Mouse (Mus musculus): ENCODE data around the gene Jph2. TPM values are rescaled to one million over a fixed set of nuclear protein-coding genes. Genes with fewer than 3 reads are reported as not detected.

The Jph2 gene
- polyA plus RNA-seq, 2 experiments: 0.03 to 0.07 TPM

DNA sequence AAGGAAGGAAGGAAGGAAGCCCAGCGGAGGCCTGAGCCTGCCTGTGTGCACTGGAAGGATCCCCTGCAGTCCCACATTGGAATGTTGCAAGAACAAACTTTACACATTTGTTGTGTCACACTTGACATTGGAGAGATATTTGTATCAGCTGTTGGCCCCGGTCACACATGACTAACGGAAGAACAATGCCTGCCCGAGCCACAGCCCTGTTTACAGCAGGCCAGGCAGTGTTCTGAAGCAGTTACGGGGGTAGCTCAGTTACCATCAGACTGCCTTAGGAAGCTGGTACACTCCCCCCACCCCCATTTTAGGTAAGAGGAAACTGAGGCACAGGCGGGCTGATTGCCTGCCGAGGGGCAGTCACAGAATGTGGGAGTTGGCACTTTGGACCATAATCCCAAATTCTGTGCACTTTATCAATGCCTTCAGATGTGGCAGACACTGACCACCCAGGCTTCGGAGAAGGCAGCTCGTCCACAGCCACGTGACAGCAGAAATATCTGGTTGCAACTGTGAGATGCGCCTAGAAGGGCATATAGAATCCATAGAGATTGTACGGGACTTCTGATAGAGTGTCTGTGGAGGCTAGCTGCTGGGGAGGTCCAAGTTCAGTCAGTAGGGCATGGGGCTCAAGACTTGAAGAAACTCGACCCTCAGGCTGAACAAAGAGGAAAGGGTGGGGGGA is 52.7 kb downstream of the Jph2 start:
- no peak overlapping the region for H3K27ac ChIP-seq
- H3K4me3 ChIP-seq (ENCODE audit: insufficient read depth in 1 of 2, low read depth in 2 of 2, low read length in 2 of 2): no peak overlapping the region
- TF ChIP-seq CTCF (IDR thresholded peaks at IDR 0.05; ENCODE audit: low read depth) (no peak), EP300 (IDR thresholded peaks at IDR 0.05; ENCODE audit: low read depth) (no peak)
- H3K4me2 ChIP-seq (ENCODE audit: low read depth): no peak overlapping the region
- no peak overlapping the region for H3K9ac ChIP-seq (replicated peaks)
- ATAC-seq (ENCODE audit: insufficient read depth) (no peak), DNase-seq (ENCODE audit: low read depth in 3 of 3, low spot score in 3 of 3) (no peak)
- peaks cover 4% of the 10 kb centered on the region; the same call in 1 of the 2 replicates for H3K27me3 ChIP-seq (ENCODE audit: control insufficient read depth, insufficient read depth, low read length)
- H3K4me1 ChIP-seq (replicated peaks; ENCODE audit: control insufficient read depth in 2 of 2, insufficient read depth in 2 of 2, low read length in 1 of 2): peaks cover 1 to 7% of the 10 kb centered on the region in 2 experiments
- H3K9me3 ChIP-seq (ENCODE audit: control insufficient read depth, low read length): no peaks in the 10 kb centered on the region
- WGBS (ENCODE audit: insufficient replicate concordance): 62% methylated on average over 13 of the region's 13 CpGs
- no peaks in the 10 kb centered on the region for H3K36me3 ChIP-seq (replicated peaks; ENCODE audit: control insufficient read depth, insufficient read depth, low read depth)

GRCm38 (mm10) chr2:163343671-163344070 is 54.1 kb downstream of the Jph2 start:
- H3K9ac ChIP-seq (replicated peaks): no peak overlapping the region
- no peak for TF ChIP-seq EP300 (IDR thresholded peaks at IDR 0.05; ENCODE audit: low read depth)
- TF ChIP-seq CTCF (IDR thresholded peaks at IDR 0.05; ENCODE audit: low read depth): peak; percentile 73
- H3K27me3 ChIP-seq (ENCODE audit: control insufficient read depth, insufficient read depth, low read length): peaks cover 18% of the 10 kb centered on the region
- H3K4me1 ChIP-seq (replicated peaks; ENCODE audit: control insufficient read depth in 2 of 2, insufficient read depth in 2 of 2, low read length in 1 of 2): no peaks in the 10 kb centered on the region
- DNase-seq (ENCODE audit: low read depth in 3 of 3, low spot score in 3 of 3): no peak
- H3K9me3 ChIP-seq (ENCODE audit: control insufficient read depth, low read length): no peaks in the 10 kb centered on the region
- H3K4me3 ChIP-seq (ENCODE audit: insufficient read depth in 1 of 2, low read depth in 2 of 2, low read length in 2 of 2): no peak overlapping the region
- H3K4me2 ChIP-seq (ENCODE audit: low read depth): no peak overlapping the region
- 64% methylated on average over 4 of the region's 4 CpGs for WGBS (ENCODE audit: insufficient replicate concordance)
- H3K36me3 ChIP-seq (replicated peaks; ENCODE audit: control insufficient read depth, insufficient read depth, low read depth): no peaks in the 10 kb centered on the region
- no peak overlapping the region for H3K27ac ChIP-seq
- ATAC-seq (ENCODE audit: insufficient read depth): no peak

GRCm38 (mm10) chr2:163340263-163340662 is 57.5 kb downstream of the Jph2 start:
- peak; percentile 49; the same call in 1 of the 2 replicates for ATAC-seq (ENCODE audit: insufficient read depth)
- WGBS (ENCODE audit: insufficient replicate concordance): 24% methylated on average over 9 of the region's 9 CpGs
- no peak overlapping the region for H3K4me3 ChIP-seq (ENCODE audit: insufficient read depth in 1 of 2, low read depth in 2 of 2, low read length in 2 of 2)
- no peak overlapping the region for H3K27ac ChIP-seq
- no peaks in the 10 kb centered on the region for H3K4me1 ChIP-seq (replicated peaks; ENCODE audit: control insufficient read depth in 2 of 2, insufficient read depth in 2 of 2, low read length in 1 of 2)
- peak in 2 of 3 experiments; percentile 37 to 52 for DNase-seq (ENCODE audit: low read depth in 3 of 3, low spot score in 3 of 3)
- no peaks in the 10 kb centered on the region for H3K36me3 ChIP-seq (replicated peaks; ENCODE audit: control insufficient read depth, insufficient read depth, low read depth)
- H3K4me2 ChIP-seq (ENCODE audit: low read depth): no peak overlapping the region
- TF ChIP-seq CTCF (IDR thresholded peaks at IDR 0.05; ENCODE audit: low read depth) (peak; percentile 93), EP300 (IDR thresholded peaks at IDR 0.05; ENCODE audit: low read depth) (no peak)
- H3K9me3 ChIP-seq (ENCODE audit: control insufficient read depth, low read length): no peaks in the 10 kb centered on the region
- peaks cover 28% of the 10 kb centered on the region for H3K27me3 ChIP-seq (ENCODE audit: control insufficient read depth, insufficient read depth, low read length)
- H3K9ac ChIP-seq (replicated peaks): no peak overlapping the region

GRCm38 (mm10) chr2:163332368-163333055 is 65.3 kb downstream of the Jph2 start:
- no peaks in the 10 kb centered on the region for H3K4me1 ChIP-seq (replicated peaks; ENCODE audit: control insufficient read depth in 2 of 2, insufficient read depth in 2 of 2, low read length in 1 of 2)
- no peaks in the 10 kb centered on the region for H3K27me3 ChIP-seq (ENCODE audit: control insufficient read depth, insufficient read depth, low read length)
- H3K4me3 ChIP-seq (ENCODE audit: insufficient read depth in 1 of 2, low read depth in 2 of 2, low read length in 2 of 2): no peak overlapping the region
- ATAC-seq (ENCODE audit: insufficient read depth) (no peak), DNase-seq (ENCODE audit: low read depth in 3 of 3, low spot score in 3 of 3) (no peak)
- H3K9ac ChIP-seq (replicated peaks): no peak overlapping the region
- no peak overlapping the region for H3K27ac ChIP-seq
- no peaks in the 10 kb centered on the region for H3K36me3 ChIP-seq (replicated peaks; ENCODE audit: control insufficient read depth, insufficient read depth, low read depth)
- TF ChIP-seq CTCF (IDR thresholded peaks at IDR 0.05; ENCODE audit: low read depth): no peak
- no peak for TF ChIP-seq EP300 (IDR thresholded peaks at IDR 0.05; ENCODE audit: low read depth)
- no peak overlapping the region for H3K4me2 ChIP-seq (ENCODE audit: low read depth)
- no peaks in the 10 kb centered on the region for H3K9me3 ChIP-seq (ENCODE audit: control insufficient read depth, low read length)
- WGBS (ENCODE audit: insufficient replicate concordance): 61% methylated on average over 13 of the region's 13 CpGs

DNA sequence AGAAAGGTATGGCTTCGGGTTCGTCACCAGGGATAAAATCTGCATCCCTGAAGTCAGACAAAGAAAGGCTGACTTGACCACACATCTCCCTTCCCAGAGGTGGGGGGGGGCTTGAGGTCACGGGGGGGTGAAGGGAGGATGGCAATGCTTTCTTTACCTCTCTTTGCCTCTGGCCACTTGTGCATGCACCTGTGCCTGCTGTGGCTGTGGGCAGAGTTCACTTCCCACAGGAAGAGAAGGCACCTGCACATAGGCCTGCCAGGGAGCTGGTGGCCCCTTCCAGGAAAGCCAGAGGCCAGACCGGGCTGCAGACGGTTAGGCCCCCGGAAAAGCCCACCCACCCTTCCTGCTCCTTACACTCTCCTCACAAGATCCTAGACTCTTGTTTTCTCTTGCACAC is 66.4 kb downstream of the Jph2 start:
- H3K27me3 ChIP-seq (ENCODE audit: control insufficient read depth, insufficient read depth, low read length): no peaks in the 10 kb centered on the region
- TF ChIP-seq EP300 (IDR thresholded peaks at IDR 0.05; ENCODE audit: low read depth): no peak
- ATAC-seq (ENCODE audit: insufficient read depth) (no peak), DNase-seq (ENCODE audit: low read depth in 3 of 3, low spot score in 3 of 3) (no peak)
- H3K27ac ChIP-seq: no peak overlapping the region
- H3K9ac ChIP-seq (replicated peaks): no peak overlapping the region
- no peaks in the 10 kb centered on the region for H3K36me3 ChIP-seq (replicated peaks; ENCODE audit: control insufficient read depth, insufficient read depth, low read depth)
- H3K9me3 ChIP-seq (ENCODE audit: control insufficient read depth, low read length): no peaks in the 10 kb centered on the region
- no peaks in the 10 kb centered on the region for H3K4me1 ChIP-seq (replicated peaks; ENCODE audit: control insufficient read depth in 2 of 2, insufficient read depth in 2 of 2, low read length in 1 of 2)
- WGBS (ENCODE audit: insufficient replicate concordance): 57% methylated on average over 6 of the region's 6 CpGs
- H3K4me2 ChIP-seq (ENCODE audit: low read depth): no peak overlapping the region
- H3K4me3 ChIP-seq (ENCODE audit: insufficient read depth in 1 of 2, low read depth in 2 of 2, low read length in 2 of 2): no peak overlapping the region
